Mouse (Mus musculus): ENCODE results near the gene Nostrin. TPM values are rescaled to one million over a fixed set of nuclear protein-coding genes. Genes with fewer than 3 reads are reported as not detected.

The Nostrin gene
- polyA plus RNA-seq, 2 experiments: 5.0 to 10.0 TPM

DNA sequence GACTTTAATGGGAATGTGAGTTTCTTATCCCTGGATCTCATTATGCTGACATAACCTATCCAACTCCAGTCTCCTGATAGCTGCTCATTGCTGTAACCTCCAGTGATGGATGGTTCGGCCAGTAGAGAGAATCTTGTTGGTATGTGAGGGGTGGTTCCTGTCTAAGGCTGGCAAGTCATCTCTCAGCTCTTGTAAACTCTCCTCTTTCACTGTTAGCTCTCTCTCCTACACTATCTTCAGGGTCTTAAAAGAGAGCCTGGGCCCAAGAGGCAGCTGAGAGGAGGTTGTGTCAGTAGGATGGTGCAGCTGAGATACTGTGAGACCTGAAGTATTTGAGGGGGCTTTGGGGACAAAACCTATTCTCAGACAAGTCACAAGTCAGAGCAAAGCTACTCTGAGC is 1.4 kb upstream of the Nostrin start:
- H3K27ac ChIP-seq: no peak overlapping the region
- TF ChIP-seq CTCF (IDR thresholded peaks at IDR 0.05; ENCODE audit: low read depth): no peak
- no peak for TF ChIP-seq EP300 (IDR thresholded peaks at IDR 0.05; ENCODE audit: low read depth)
- no peak overlapping the region for H3K4me3 ChIP-seq (ENCODE audit: insufficient read depth in 1 of 2, low read depth in 2 of 2, low read length in 2 of 2)
- no peak for ATAC-seq (ENCODE audit: insufficient read depth)
- no peak overlapping the region for H3K4me2 ChIP-seq (ENCODE audit: low read depth)
- peaks cover 0 to 14% of the 10 kb centered on the region in 2 experiments; a peak in 2 of 4 replicates for H3K4me1 ChIP-seq (replicated peaks; ENCODE audit: control insufficient read depth in 2 of 2, insufficient read depth in 2 of 2, low read length in 1 of 2)
- H3K9me3 ChIP-seq (ENCODE audit: control insufficient read depth, low read length): no peaks in the 10 kb centered on the region
- no peaks in the 10 kb centered on the region for H3K36me3 ChIP-seq (replicated peaks; ENCODE audit: control insufficient read depth, insufficient read depth, low read depth)
- no peak for DNase-seq (ENCODE audit: low read depth in 3 of 3, low spot score in 3 of 3)
- 43% methylated on average over 1 of the region's 1 CpGs for WGBS (ENCODE audit: insufficient replicate concordance)
- no peaks in the 10 kb centered on the region for H3K27me3 ChIP-seq (ENCODE audit: control insufficient read depth, insufficient read depth, low read length)
- no peak overlapping the region for H3K9ac ChIP-seq (replicated peaks)

DNA sequence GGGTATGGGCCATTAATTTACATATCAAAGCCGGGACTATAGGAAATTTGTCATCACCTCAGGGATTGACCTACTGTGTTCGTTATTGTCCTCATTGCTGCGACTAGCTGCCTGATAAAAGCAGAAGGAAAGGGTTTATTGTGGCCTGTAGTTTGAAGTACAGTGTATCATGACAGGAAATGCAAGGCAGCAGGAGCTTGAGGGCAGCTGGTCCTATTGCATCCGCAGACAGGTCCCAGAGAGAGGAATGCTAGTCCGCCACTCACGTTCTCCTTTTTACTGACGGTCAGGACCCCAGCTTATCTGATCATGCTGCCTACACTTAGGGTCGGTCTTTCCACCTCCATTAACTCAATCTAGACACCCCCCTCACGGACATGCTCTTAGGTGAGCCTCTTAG is 663 bp upstream of the Nostrin start:
- TF ChIP-seq EP300 (IDR thresholded peaks at IDR 0.05; ENCODE audit: low read depth) (no peak), CTCF (IDR thresholded peaks at IDR 0.05; ENCODE audit: low read depth) (no peak)
- no peak for ATAC-seq (ENCODE audit: insufficient read depth)
- 29% methylated on average over 9 of the region's 9 CpGs for WGBS (ENCODE audit: insufficient replicate concordance)
- peaks cover 0 to 11% of the 10 kb centered on the region in 2 experiments; a peak in 2 of 4 replicates for H3K4me1 ChIP-seq (replicated peaks; ENCODE audit: control insufficient read depth in 2 of 2, insufficient read depth in 2 of 2, low read length in 1 of 2)
- H3K27me3 ChIP-seq (ENCODE audit: control insufficient read depth, insufficient read depth, low read length): no peaks in the 10 kb centered on the region
- H3K4me2 ChIP-seq (ENCODE audit: low read depth): peak overlapping the region; percentile 45
- H3K4me3 ChIP-seq (ENCODE audit: insufficient read depth in 1 of 2, low read depth in 2 of 2, low read length in 2 of 2): no peak overlapping the region
- no peak overlapping the region for H3K27ac ChIP-seq
- no peak for DNase-seq (ENCODE audit: low read depth in 3 of 3, low spot score in 3 of 3)
- H3K9me3 ChIP-seq (ENCODE audit: control insufficient read depth, low read length): no peaks in the 10 kb centered on the region
- no peak overlapping the region for H3K9ac ChIP-seq (replicated peaks)
- H3K36me3 ChIP-seq (replicated peaks; ENCODE audit: control insufficient read depth, insufficient read depth, low read depth): no peaks in the 10 kb centered on the region

DNA sequence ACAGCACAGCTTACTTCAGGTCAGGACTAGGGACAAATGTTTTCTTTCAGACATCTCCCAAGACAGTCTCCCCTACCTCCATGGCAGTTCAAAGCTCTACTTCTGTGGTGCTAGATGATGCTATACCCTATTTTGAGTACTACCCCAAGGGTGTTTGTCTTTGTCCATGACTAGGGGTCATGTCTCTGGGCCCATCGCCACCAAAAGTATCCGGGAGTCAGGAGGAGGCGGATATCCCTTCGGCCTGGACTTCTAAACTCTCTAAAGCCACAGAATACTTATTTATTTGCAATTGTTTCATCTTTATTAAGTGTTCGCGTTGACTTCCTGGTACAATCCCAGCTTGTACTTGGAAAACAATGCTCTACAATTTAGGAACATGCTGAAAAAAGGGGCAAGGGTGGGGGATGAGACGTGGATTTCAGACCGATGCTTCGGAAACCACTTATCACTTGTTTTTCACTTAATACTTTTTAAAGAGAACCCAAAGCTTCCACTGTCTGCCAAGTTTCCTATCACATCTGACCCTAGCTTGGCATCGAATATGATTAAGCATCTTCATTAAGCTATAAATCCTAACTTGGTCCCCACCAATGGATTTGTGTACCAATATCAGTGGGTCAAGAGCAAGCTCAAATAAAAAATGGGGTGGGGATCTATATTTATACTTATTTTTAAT is 1.9 kb downstream of the Nostrin start:
- H3K4me2 ChIP-seq (ENCODE audit: low read depth): peak overlapping the region; percentile 45
- DNase-seq (ENCODE audit: low read depth in 3 of 3, low spot score in 3 of 3) (no peak), ATAC-seq (ENCODE audit: insufficient read depth) (no peak)
- WGBS (ENCODE audit: insufficient replicate concordance): 66% methylated on average over 10 of the region's 10 CpGs
- H3K27ac ChIP-seq: no peak overlapping the region
- H3K9ac ChIP-seq (replicated peaks): no peak overlapping the region
- H3K27me3 ChIP-seq (ENCODE audit: control insufficient read depth, insufficient read depth, low read length): no peaks in the 10 kb centered on the region
- no peaks in the 10 kb centered on the region for H3K36me3 ChIP-seq (replicated peaks; ENCODE audit: control insufficient read depth, insufficient read depth, low read depth)
- peaks cover 0 to 11% of the 10 kb centered on the region in 2 experiments; a peak in 2 of 4 replicates for H3K4me1 ChIP-seq (replicated peaks; ENCODE audit: control insufficient read depth in 2 of 2, insufficient read depth in 2 of 2, low read length in 1 of 2)
- no peaks in the 10 kb centered on the region for H3K9me3 ChIP-seq (ENCODE audit: control insufficient read depth, low read length)
- TF ChIP-seq EP300 (IDR thresholded peaks at IDR 0.05; ENCODE audit: low read depth): no peak
- no peak overlapping the region for H3K4me3 ChIP-seq (ENCODE audit: insufficient read depth in 1 of 2, low read depth in 2 of 2, low read length in 2 of 2)

DNA sequence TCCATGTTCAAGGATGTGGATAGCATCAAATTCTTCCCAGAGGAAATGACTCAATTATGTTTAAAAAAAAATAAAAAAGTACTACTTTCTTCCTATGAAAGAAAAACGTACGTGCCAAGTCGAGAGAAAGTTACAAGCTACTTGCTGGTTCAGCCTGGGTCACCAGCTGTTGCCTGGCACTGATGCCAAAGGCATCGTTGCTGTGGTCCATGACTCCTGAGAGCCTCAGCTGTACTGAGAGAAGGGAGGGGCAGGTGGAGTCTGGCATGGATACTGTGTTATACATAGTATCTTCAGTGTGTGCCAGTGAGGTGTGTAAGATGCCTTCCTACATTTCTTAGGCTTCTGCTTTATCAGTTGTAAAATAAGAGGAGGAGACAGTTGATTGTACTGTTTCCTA is 3.2 kb downstream of the Nostrin start:
- Histone ChIP-seq H3K27ac (no peak overlapping the region), H3K4me3 (ENCODE audit: insufficient read depth in 1 of 2, low read depth in 2 of 2, low read length in 2 of 2) (no peak overlapping the region), H3K9me3 (ENCODE audit: control insufficient read depth, low read length) (no peaks in the 10 kb centered on the region), H3K4me2 (ENCODE audit: low read depth) (no peak overlapping the region), H3K27me3 (ENCODE audit: control insufficient read depth, insufficient read depth, low read length) (no peaks in the 10 kb centered on the region), H3K36me3 (replicated peaks; ENCODE audit: control insufficient read depth, insufficient read depth, low read depth) (no peaks in the 10 kb centered on the region), H3K4me1 (replicated peaks; ENCODE audit: control insufficient read depth in 2 of 2, insufficient read depth in 2 of 2, low read length in 1 of 2) (peaks cover 0 to 11% of the 10 kb centered on the region in 2 experiments; a peak in 2 of 4 replicates), H3K9ac (replicated peaks) (no peak overlapping the region)
- DNase-seq (ENCODE audit: low read depth in 3 of 3, low spot score in 3 of 3) (no peak), ATAC-seq (ENCODE audit: insufficient read depth) (no peak)
- TF ChIP-seq EP300 (IDR thresholded peaks at IDR 0.05; ENCODE audit: low read depth): no peak
- no peak for TF ChIP-seq CTCF (IDR thresholded peaks at IDR 0.05; ENCODE audit: low read depth)
- 69% methylated on average over 4 of the region's 4 CpGs for WGBS (ENCODE audit: insufficient replicate concordance)

DNA sequence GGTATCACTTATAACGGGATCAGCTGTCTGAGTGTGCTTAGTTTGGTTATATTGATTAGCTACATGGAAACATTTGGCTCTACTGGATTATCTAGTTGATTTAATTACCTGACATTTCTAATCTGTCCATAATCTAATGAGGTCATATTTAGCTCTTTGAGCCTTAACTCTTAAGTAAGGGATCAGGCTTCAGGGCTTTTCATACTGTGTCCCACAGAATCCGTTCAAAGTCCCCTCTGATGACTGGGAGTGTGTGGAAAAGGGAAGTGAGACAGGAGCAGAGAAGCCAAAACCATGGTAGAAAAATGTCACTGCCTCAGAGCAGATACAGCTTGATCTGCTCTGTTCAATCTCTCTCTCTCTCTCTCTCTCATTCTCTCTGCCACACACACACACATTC is 4.6 kb downstream of the Nostrin start:
- TF ChIP-seq CTCF (IDR thresholded peaks at IDR 0.05; ENCODE audit: low read depth) (no peak), EP300 (IDR thresholded peaks at IDR 0.05; ENCODE audit: low read depth) (no peak)
- peaks cover 0 to 8% of the 10 kb centered on the region in 2 experiments; a peak in 2 of 4 replicates for H3K4me1 ChIP-seq (replicated peaks; ENCODE audit: control insufficient read depth in 2 of 2, insufficient read depth in 2 of 2, low read length in 1 of 2)
- ATAC-seq (ENCODE audit: insufficient read depth): no peak
- H3K36me3 ChIP-seq (replicated peaks; ENCODE audit: control insufficient read depth, insufficient read depth, low read depth): no peaks in the 10 kb centered on the region
- no peaks in the 10 kb centered on the region for H3K9me3 ChIP-seq (ENCODE audit: control insufficient read depth, low read length)
- H3K9ac ChIP-seq (replicated peaks): no peak overlapping the region
- no peak overlapping the region for H3K4me3 ChIP-seq (ENCODE audit: insufficient read depth in 1 of 2, low read depth in 2 of 2, low read length in 2 of 2)
- no peak overlapping the region for H3K27ac ChIP-seq
- H3K4me2 ChIP-seq (ENCODE audit: low read depth): no peak overlapping the region
- WGBS (ENCODE audit: insufficient replicate concordance): 41% methylated on average over 2 of the region's 2 CpGs
- DNase-seq (ENCODE audit: low read depth in 3 of 3, low spot score in 3 of 3): no peak
- H3K27me3 ChIP-seq (ENCODE audit: control insufficient read depth, insufficient read depth, low read length): no peaks in the 10 kb centered on the region
